Mouse (Mus musculus) hindbrain, embryonic 11.5 days (tissue): ENCODE results near the gene Ctns. TPM values are rescaled to one million over a fixed set of nuclear protein-coding genes. Genes with fewer than 3 reads are reported as not detected.

Source experiments
- ATAC-seq: fragments of 200-750 bp; cut with Nextera tagmentation; 2 replicates; pipeline ENCODE4 v1.8.0; 2017; ENCODE audit warnings: mild to moderate bottlenecking, moderate TSS enrichment, moderate library complexity; ENCODE audit not compliant: low FRiP score
- DNase-seq: peaks from one replicate; pipeline ENCODE4 v3.0.0-alpha.2; 2015; ENCODE audit warnings: low spot score
- H3K27ac ChIP-seq: fragments of 300-500 bp; sonication (generic); 2 replicates; pipeline ENCODE4 v1.5.1; 2014; ENCODE audit warnings: mild to moderate bottlenecking, low read depth, low read length
- H3K27me3 ChIP-seq: fragments of 300-500 bp; sonication (generic); 2 replicates; pipeline ENCODE4 v1.6.1; 2014; ENCODE audit warnings: mild to moderate bottlenecking, low read length, moderate library complexity, mixed read lengths; ENCODE audit not compliant: control insufficient read depth, insufficient read depth
- H3K36me3 ChIP-seq: fragments of 300-500 bp; sonication (generic); 2 replicates; pipeline ENCODE4 v1.6.1; 2014; ENCODE audit warnings: mild to moderate bottlenecking, low read length, moderate library complexity, mixed read lengths; ENCODE audit not compliant: control insufficient read depth, insufficient read depth
- H3K4me1 ChIP-seq: fragments of 300-500 bp; sonication (generic); replicated peaks from 2 replicates; pipeline ENCODE4 v1.6.1; 2014; ENCODE audit warnings: low read length, mixed read lengths; ENCODE audit not compliant: control insufficient read depth, insufficient read depth
- H3K4me2 ChIP-seq: fragments of 300-500 bp; sonication (generic); replicated peaks from 2 replicates; pipeline ENCODE4 v1.6.1; 2014; ENCODE audit warnings: mild to moderate bottlenecking, low read depth, low read length
- H3K4me3 ChIP-seq: fragments of 300-500 bp; sonication (generic); 2 replicates; pipeline ENCODE4 v1.5.1; 2014; ENCODE audit warnings: low read depth, low read length
- H3K9ac ChIP-seq: fragments of 300-500 bp; sonication (generic); 2 replicates; pipeline ENCODE4 v1.6.1; 2014; ENCODE audit warnings: low read depth, low read length
- H3K9me3 ChIP-seq: fragments of 300-500 bp; sonication (generic); 2 replicates; pipeline ENCODE4 v1.6.1; 2016; ENCODE audit warnings: low read length; ENCODE audit not compliant: control insufficient read depth
- WGBS: fragments of 180-500 bp; shearing (Covaris S2); extraction: QIAGEN DNeasy Blood & Tissue Kit; methylation state at CpG from one replicate; pipeline ENCODE4 v1.1.7; 2014; 5-methylcytosine and 5-hydroxymethylcytosine counted together
- polyA plus RNA-seq: library from polyadenylated mRNA; unstranded; fragments of >200 nt; fragmentation: Nextera tagmentation; extraction: Ambion mirVana; gene quantifications from 2 replicates; pipeline ENCODE4 v1.2.1, GENCODE M21; 2014

The Ctns gene
- polyA plus RNA-seq = 19.1 and 25.2 TPM in 2 replicates

- H3K27me3 ChIP-seq = no peaks in the 10 kb centered on the region
- WGBS = 2% methylated on average over 22 of the region's 22 CpGs
Observed at GRCm38 (mm10) chr11:73198603-73199229, at the start of gene Ctns. Gene Ctns (minus strand): TSS chr11:73199042.

GRCm38 (mm10) chr11:73242777-73243176, 43.9 kb upstream of the Ctns start:
- 88% methylated on average over 4 of the region's 4 CpGs for WGBS
- no peak for ATAC-seq

More at GRCm38 (mm10) chr11:73198603-73199229, at the start of gene Ctns:
- Histone ChIP-seq H3K9ac (peak within 1 kb of the TSS; percentile 65), H3K36me3 (no peaks in the 10 kb centered on the region), H3K9me3 (no peaks in the 10 kb centered on the region), H3K4me2 (peak within 1 kb of the TSS; percentile 92), H3K4me3 (peak within 1 kb of the TSS; percentile 60), H3K4me1 (no peaks in the 10 kb centered on the region), H3K27ac (0 out of 2 replicates have a peak within 1 kb of the TSS, but pooled peaks have one; percentile 11)
- ATAC-seq (peak; percentile 95), DNase-seq (no peak)

GRCm38 (mm10) chr11:73242199-73242598, 43.4 kb upstream of the Ctns start:
- no peak overlapping the region for H3K4me3 ChIP-seq
- ATAC-seq (no peak), DNase-seq (no peak)
- H3K27me3 ChIP-seq = no peaks in the 10 kb centered on the region
- no peak overlapping the region for H3K4me2 ChIP-seq
- H3K36me3 ChIP-seq = no peaks in the 10 kb centered on the region
- no peak overlapping the region for H3K27ac ChIP-seq
- H3K9me3 ChIP-seq = no peaks in the 10 kb centered on the region
- H3K9ac ChIP-seq = no peak overlapping the region
- 87% methylated on average over 6 of the region's 6 CpGs for WGBS
- H3K4me1 ChIP-seq = no peaks in the 10 kb centered on the region

More at GRCm38 (mm10) chr11:73242777-73243176, 43.9 kb upstream of the Ctns start:
- Histone ChIP-seq H3K4me1 (no peaks in the 10 kb centered on the region), H3K4me3 (no peak overlapping the region), H3K27ac (no peak overlapping the region), H3K36me3 (no peaks in the 10 kb centered on the region), H3K9me3 (no peaks in the 10 kb centered on the region), H3K4me2 (no peak overlapping the region), H3K27me3 (no peaks in the 10 kb centered on the region), H3K9ac (no peak overlapping the region)
- no peak for DNase-seq

GRCm38 (mm10) chr11:73236731-73237130, 37.9 kb upstream of the Ctns start:
- no peaks in the 10 kb centered on the region for H3K27me3 ChIP-seq
- no peak overlapping the region for H3K27ac ChIP-seq
- H3K4me3 ChIP-seq = no peak overlapping the region
- no peaks in the 10 kb centered on the region for H3K4me1 ChIP-seq
- no peak overlapping the region for H3K9ac ChIP-seq
- ATAC-seq (no peak), DNase-seq (no peak)
- H3K36me3 ChIP-seq = no peaks in the 10 kb centered on the region
- WGBS = 82% methylated on average over 3 of the region's 3 CpGs
- H3K9me3 ChIP-seq = no peaks in the 10 kb centered on the region
- H3K4me2 ChIP-seq = no peak overlapping the region

GRCm38 (mm10) chr11:73235990-73236701, 37.3 kb upstream of the Ctns start:
- WGBS = 45% methylated on average over 5 of the region's 5 CpGs
- DNase-seq = no peak
- no peak for ATAC-seq
- Histone ChIP-seq H3K9ac (no peak overlapping the region), H3K4me2 (no peak overlapping the region), H3K4me3 (no peak overlapping the region), H3K27ac (no peak overlapping the region), H3K4me1 (no peaks in the 10 kb centered on the region), H3K27me3 (no peaks in the 10 kb centered on the region), H3K36me3 (no peaks in the 10 kb centered on the region), H3K9me3 (no peaks in the 10 kb centered on the region)

GRCm38 (mm10) chr11:73233992-73234391, 35.1 kb upstream of the Ctns start, which contains the start of gene Trpv1:
Gene Trpv1 (plus strand): TSS chr11:73234292.
- DNase-seq = no peak
- no peaks in the 10 kb centered on the region for H3K27me3 ChIP-seq
- H3K4me1 ChIP-seq = no peaks in the 10 kb centered on the region
- H3K9me3 ChIP-seq = no peaks in the 10 kb centered on the region
- H3K4me2 ChIP-seq = no peak within 1 kb of the TSS
- no peak for ATAC-seq
- no peaks in the 10 kb centered on the region for H3K36me3 ChIP-seq
- H3K27ac ChIP-seq = no peak within 1 kb of the TSS
- WGBS = 87% methylated on average over 5 of the region's 5 CpGs
- H3K4me3 ChIP-seq = no peak within 1 kb of the TSS
- H3K9ac ChIP-seq = no peak within 1 kb of the TSS

- ATAC-seq (no peak), DNase-seq (no peak)
- Histone ChIP-seq H3K36me3 (no peaks in the 10 kb centered on the region), H3K9me3 (no peaks in the 10 kb centered on the region), H3K27me3 (no peaks in the 10 kb centered on the region), H3K9ac (no peak overlapping the region), H3K4me2 (no peak overlapping the region), H3K4me3 (no peak overlapping the region), H3K4me1 (no peaks in the 10 kb centered on the region), H3K27ac (no peak overlapping the region)
- 69% methylated on average over 2 of the region's 2 CpGs for WGBS
Observed at GRCm38 (mm10) chr11:73232513-73232912, 33.7 kb upstream of the Ctns start.

- Histone ChIP-seq H3K9me3 (no peaks in the 10 kb centered on the region), H3K4me2 (no peak overlapping the region), H3K27me3 (no peaks in the 10 kb centered on the region), H3K27ac (no peak overlapping the region), H3K4me1 (no peaks in the 10 kb centered on the region), H3K4me3 (no peak overlapping the region), H3K36me3 (no peaks in the 10 kb centered on the region), H3K9ac (no peak overlapping the region)
- WGBS = 88% methylated on average over 5 of the region's 5 CpGs
- no peak for DNase-seq
- no peak for ATAC-seq
Observed at GRCm38 (mm10) chr11:73230081-73230480, 31.2 kb upstream of the Ctns start.

GRCm38 (mm10) chr11:73228881-73229280, 30.0 kb upstream of the Ctns start:
- H3K4me3 ChIP-seq = no peak overlapping the region
- H3K9ac ChIP-seq = no peak overlapping the region
- no peak overlapping the region for H3K27ac ChIP-seq
- ATAC-seq (no peak), DNase-seq (no peak)
- H3K36me3 ChIP-seq = no peaks in the 10 kb centered on the region
- H3K27me3 ChIP-seq = no peaks in the 10 kb centered on the region
- no peaks in the 10 kb centered on the region for H3K9me3 ChIP-seq
- 81% methylated on average over 5 of the region's 5 CpGs for WGBS
- no peaks in the 10 kb centered on the region for H3K4me1 ChIP-seq
- no peak overlapping the region for H3K4me2 ChIP-seq
